Mouse (Mus musculus) G1E (cell line): ENCODE measurements around the gene Cnbp.

Experiments
- CTCF ChIP-seq: IDR thresholded peaks from 2 replicates; pipeline ENCODE4 v1.5.1; 2012; ENCODE audit warnings: low read depth, low read length, inconsistent platforms, mixed read lengths
- GATA1 ChIP-seq: IDR thresholded peaks from 2 replicates; pipeline ENCODE4 v1.6.1; 2012; ENCODE audit warnings: borderline replicate concordance, low read length, inconsistent platforms, mixed read lengths
- GATA2 ChIP-seq: IDR thresholded peaks from 2 replicates; pipeline ENCODE4 v1.6.1; 2012; ENCODE audit warnings: low read depth, low read length, inconsistent platforms, borderline replicate concordance
- POLR2AphosphoS5 ChIP-seq: IDR thresholded peaks from 2 replicates; pipeline ENCODE4 v1.6.1; 2012; ENCODE audit warnings: low read depth, low read length, inconsistent platforms; ENCODE audit not compliant: insufficient replicate concordance
- TAL1 ChIP-seq: conservative IDR thresholded peaks from 2 replicates; pipeline ENCODE4 v1.6.1; 2012; ENCODE audit warnings: low read depth, low read length, inconsistent platforms, mixed read lengths

GRCm38 (mm10) chr6:87806028-87806427 is 44.9 kb downstream of the Cnbp start:
- TF ChIP-seq GATA2 (no peak), CTCF (no peak), GATA1 (no peak), TAL1 (no peak), POLR2AphosphoS5 (no peak)
